Mouse (Mus musculus): ENCODE data around the gene Med8. TPM values are rescaled to one million over a fixed set of nuclear protein-coding genes. Genes with fewer than 3 reads are reported as not detected.

Med8 gene
- polyA plus RNA-seq, 1 experiment from 2014 or later, result 94.1 TPM

DNA sequence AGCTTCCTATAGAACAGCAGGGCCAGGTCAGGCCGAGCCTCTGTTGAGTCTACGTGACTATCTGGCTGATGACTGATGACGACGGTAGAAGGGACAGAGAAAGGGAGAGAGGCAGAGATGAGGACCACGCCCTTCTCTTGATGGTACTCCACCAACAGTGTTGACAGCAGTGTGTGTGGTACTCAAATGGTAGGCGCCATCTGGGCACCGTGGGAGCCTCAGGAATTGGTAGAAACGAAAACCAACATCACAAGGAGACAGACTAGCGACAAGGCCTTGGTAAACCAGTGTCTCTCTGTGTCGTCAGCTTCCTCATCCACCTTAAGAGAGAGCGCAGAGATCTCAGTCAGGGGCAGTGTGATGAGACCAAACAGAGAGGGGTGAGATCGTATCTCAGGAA, 41.6 kb upstream of the Med8 start:
- no peak for ATAC-seq (ENCODE audit: insufficient read depth)
- Histone ChIP-seq H3K4me3 (ENCODE audit: low read depth, low read length) (no peak overlapping the region), H3K9me3 (ENCODE audit: low read depth, low read length) (no peaks in the 10 kb centered on the region), H3K36me3 (ENCODE audit: insufficient read depth) (peaks cover 85% of the 10 kb centered on the region), H3K9ac (no peak overlapping the region), H3K27me3 (ENCODE audit: insufficient read depth, low read length) (no peaks in the 10 kb centered on the region), H3K4me1 (ENCODE audit: insufficient read depth) (no peaks in the 10 kb centered on the region), H3K27ac (ENCODE audit: low read depth) (no peak overlapping the region), H3K4me2 (no peak overlapping the region)
- DNase-seq, result no peak
- no peak for TF ChIP-seq CTCF (IDR thresholded peaks at IDR 0.05; ENCODE audit: low read depth)
- WGBS, result 84% methylated on average over 12 of the region's 12 CpGs

DNA sequence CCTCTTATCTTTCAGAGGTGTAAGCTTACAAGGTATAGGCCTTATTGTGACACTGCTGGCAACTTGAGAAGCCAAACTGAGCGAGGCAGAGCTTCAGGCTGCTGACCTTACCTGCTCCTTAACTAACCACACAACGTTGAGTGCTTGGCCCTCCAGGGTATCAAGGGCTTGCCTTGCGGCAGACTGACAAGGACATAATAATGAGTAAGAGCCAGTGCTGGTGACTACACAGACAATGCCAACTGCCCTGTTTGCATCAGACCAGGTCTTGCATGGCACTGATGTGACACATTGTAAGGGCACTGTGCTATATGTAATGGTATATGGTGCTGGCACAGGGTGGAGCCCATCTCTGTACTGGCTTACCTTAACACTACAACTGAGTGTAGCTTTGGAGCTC, 40.5 kb upstream of the Med8 start:
- Histone ChIP-seq H3K4me3 (ENCODE audit: low read depth, low read length) (no peak overlapping the region), H3K27ac (ENCODE audit: low read depth) (no peak overlapping the region), H3K9me3 (ENCODE audit: low read depth, low read length) (no peaks in the 10 kb centered on the region), H3K4me1 (ENCODE audit: insufficient read depth) (no peaks in the 10 kb centered on the region), H3K9ac (no peak overlapping the region), H3K4me2 (no peak overlapping the region), H3K36me3 (ENCODE audit: insufficient read depth) (peaks cover 85% of the 10 kb centered on the region), H3K27me3 (ENCODE audit: insufficient read depth, low read length) (no peaks in the 10 kb centered on the region)
- 72% methylated on average over 3 of the region's 3 CpGs for WGBS
- DNase-seq, result no peak
- no peak for TF ChIP-seq CTCF (IDR thresholded peaks at IDR 0.05; ENCODE audit: low read depth)
- no peak for ATAC-seq (ENCODE audit: insufficient read depth)

DNA sequence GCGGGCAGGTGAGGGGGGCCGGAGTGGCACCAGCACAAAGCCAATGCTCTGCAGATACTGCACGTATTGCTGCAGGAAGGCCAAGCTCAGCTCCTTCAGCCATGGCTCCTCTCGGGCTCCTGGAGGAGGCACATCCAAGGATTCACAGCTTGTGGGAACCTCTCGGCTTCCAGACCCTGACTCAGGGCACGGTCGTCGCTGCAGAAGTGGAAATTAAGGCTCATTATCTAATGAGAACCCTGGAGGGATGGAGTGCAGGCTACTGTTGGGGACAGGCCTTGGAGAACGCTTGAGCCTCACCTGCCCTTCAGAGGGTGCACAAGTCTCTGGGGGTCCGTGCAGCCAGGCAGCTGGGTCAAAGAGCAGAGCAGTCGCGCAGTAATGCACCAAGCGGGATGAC, 37.3 kb upstream of the Med8 start:
- H3K4me2 ChIP-seq, result no peak overlapping the region
- H3K27me3 ChIP-seq (ENCODE audit: insufficient read depth, low read length), result no peaks in the 10 kb centered on the region
- H3K9me3 ChIP-seq (ENCODE audit: low read depth, low read length), result no peaks in the 10 kb centered on the region
- DNase-seq, result no peak
- H3K36me3 ChIP-seq (ENCODE audit: insufficient read depth), result peaks cover 90% of the 10 kb centered on the region
- no peak overlapping the region for H3K9ac ChIP-seq
- 87% methylated on average over 13 of the region's 13 CpGs for WGBS
- ATAC-seq (ENCODE audit: insufficient read depth), result no peak
- no peak overlapping the region for H3K4me3 ChIP-seq (ENCODE audit: low read depth, low read length)
- H3K27ac ChIP-seq (ENCODE audit: low read depth), result no peak overlapping the region
- H3K4me1 ChIP-seq (ENCODE audit: insufficient read depth), result no peaks in the 10 kb centered on the region
- no peak for TF ChIP-seq CTCF (IDR thresholded peaks at IDR 0.05; ENCODE audit: low read depth)

DNA sequence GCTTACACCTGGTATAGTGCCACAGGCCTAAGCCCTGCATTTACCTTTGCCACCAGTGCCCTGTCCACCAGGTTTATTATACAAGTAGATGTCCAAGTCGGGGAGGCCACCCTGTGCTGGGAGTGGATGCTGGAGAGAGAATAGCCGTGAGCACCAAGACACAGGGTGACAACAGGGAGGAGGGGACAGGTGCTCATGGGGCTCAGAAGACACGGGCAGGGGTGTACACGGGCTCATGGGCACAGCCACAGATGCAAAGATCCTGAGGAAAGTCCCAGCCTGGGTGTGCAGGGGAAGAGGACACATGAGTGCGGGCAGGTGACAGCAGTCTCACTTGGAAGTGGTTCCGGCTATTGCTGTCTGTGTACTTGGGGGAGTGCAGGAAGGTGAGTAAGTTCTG, 33.1 kb upstream of the Med8 start:
- WGBS, result 93% methylated on average over 6 of the region's 6 CpGs

DNA sequence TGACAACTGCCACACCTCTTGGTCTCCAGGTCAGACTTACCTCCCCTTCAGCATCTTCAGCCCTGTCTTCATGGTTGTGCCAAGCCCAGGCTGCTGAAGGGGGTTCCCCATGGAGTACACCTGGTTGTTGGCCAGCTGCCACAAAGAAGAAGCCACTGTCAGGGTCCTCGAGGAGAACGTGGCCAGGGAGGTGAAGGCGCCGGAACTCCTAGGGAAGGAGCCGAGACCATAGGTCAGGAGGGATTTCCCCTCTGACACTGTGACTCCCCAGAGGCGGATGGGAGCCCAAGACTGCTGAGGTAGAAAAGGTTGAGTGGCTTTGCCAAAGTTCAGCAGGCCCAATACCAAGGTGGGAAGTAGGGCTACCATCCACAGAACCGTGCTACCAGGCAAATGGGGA, 25.9 kb upstream of the Med8 start:
- DNase-seq, result no peak
- Histone ChIP-seq H3K4me3 (ENCODE audit: low read depth, low read length) (no peak overlapping the region), H3K4me2 (no peak overlapping the region), H3K9ac (no peak overlapping the region), H3K27me3 (ENCODE audit: insufficient read depth, low read length) (no peaks in the 10 kb centered on the region), H3K9me3 (ENCODE audit: low read depth, low read length) (no peaks in the 10 kb centered on the region), H3K27ac (ENCODE audit: low read depth) (no peak overlapping the region), H3K36me3 (ENCODE audit: insufficient read depth) (peaks cover 89% of the 10 kb centered on the region), H3K4me1 (ENCODE audit: insufficient read depth) (no peaks in the 10 kb centered on the region)
- no peak for ATAC-seq (ENCODE audit: insufficient read depth)
- no peak for TF ChIP-seq CTCF (IDR thresholded peaks at IDR 0.05; ENCODE audit: low read depth)
- WGBS, result 92% methylated on average over 7 of the region's 7 CpGs

More for the DNA sequence above, 33.1 kb upstream of the Med8 start:
- no peak for DNase-seq
- ATAC-seq (ENCODE audit: insufficient read depth), result no peak
- no peak overlapping the region for H3K4me2 ChIP-seq
- H3K27ac ChIP-seq (ENCODE audit: low read depth), result no peak overlapping the region
- no peak for TF ChIP-seq CTCF (IDR thresholded peaks at IDR 0.05; ENCODE audit: low read depth)
- no peaks in the 10 kb centered on the region for H3K4me1 ChIP-seq (ENCODE audit: insufficient read depth)
- H3K4me3 ChIP-seq (ENCODE audit: low read depth, low read length), result no peak overlapping the region
- no peaks in the 10 kb centered on the region for H3K9me3 ChIP-seq (ENCODE audit: low read depth, low read length)
- no peaks in the 10 kb centered on the region for H3K27me3 ChIP-seq (ENCODE audit: insufficient read depth, low read length)
- peaks cover 91% of the 10 kb centered on the region for H3K36me3 ChIP-seq (ENCODE audit: insufficient read depth)
- H3K9ac ChIP-seq, result no peak overlapping the region

DNA sequence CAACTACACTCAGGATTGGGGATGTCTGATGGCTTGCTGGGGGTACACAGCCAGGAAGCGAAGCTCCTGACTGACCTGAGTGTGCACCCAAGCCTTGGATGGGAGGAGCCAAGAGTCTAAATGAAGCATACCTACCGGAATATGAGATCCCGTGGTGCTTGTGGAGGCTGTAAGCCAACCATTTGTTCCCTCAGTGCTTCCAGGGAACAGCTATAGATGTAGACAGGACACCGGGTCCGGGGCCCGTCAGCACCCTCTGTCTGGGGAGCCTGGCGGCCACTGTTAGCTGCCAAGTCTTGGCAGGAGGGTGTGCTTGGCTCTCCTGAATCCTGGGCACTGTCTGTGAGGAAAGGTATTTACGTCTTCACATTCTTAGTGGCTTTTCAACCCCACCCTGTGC, 21.8 kb upstream of the Med8 start:
- Histone ChIP-seq H3K9me3 (ENCODE audit: low read depth, low read length) (no peaks in the 10 kb centered on the region), H3K4me3 (ENCODE audit: low read depth, low read length) (no peak overlapping the region), H3K27me3 (ENCODE audit: insufficient read depth, low read length) (no peaks in the 10 kb centered on the region), H3K4me1 (ENCODE audit: insufficient read depth) (no peaks in the 10 kb centered on the region), H3K27ac (ENCODE audit: low read depth) (no peak overlapping the region), H3K36me3 (ENCODE audit: insufficient read depth) (peaks cover 99% of the 10 kb centered on the region), H3K4me2 (no peak overlapping the region), H3K9ac (no peak overlapping the region)
- no peak for DNase-seq
- no peak for ATAC-seq (ENCODE audit: insufficient read depth)
- no peak for TF ChIP-seq CTCF (IDR thresholded peaks at IDR 0.05; ENCODE audit: low read depth)
- WGBS, result 89% methylated on average over 8 of the region's 8 CpGs

DNA sequence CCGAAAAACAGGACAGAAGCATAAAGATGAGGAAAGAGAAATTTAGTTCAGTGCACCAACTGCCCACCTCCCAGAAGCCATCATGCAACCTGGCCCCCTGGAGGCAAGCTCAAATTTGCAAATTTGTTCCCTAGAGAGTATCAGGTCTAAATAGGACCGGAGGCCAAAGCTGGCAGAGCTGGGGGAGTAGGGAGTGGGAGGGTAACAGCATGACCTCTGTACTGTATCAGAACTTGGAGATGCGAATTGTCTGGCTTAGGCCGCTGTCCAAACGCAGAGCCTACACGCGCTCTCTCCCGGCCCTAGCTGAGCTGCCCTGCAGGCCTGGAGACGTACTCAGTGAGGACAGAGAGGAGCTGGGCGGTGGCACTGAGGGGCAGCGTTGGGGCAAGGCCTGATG, 19.0 kb upstream of the Med8 start:
- H3K4me3 ChIP-seq (ENCODE audit: low read depth, low read length), result no peak overlapping the region
- no peaks in the 10 kb centered on the region for H3K27me3 ChIP-seq (ENCODE audit: insufficient read depth, low read length)
- H3K4me1 ChIP-seq (ENCODE audit: insufficient read depth), result no peaks in the 10 kb centered on the region
- DNase-seq (no peak), ATAC-seq (ENCODE audit: insufficient read depth) (no peak)
- H3K36me3 ChIP-seq (ENCODE audit: insufficient read depth), result peaks cover 90% of the 10 kb centered on the region
- no peaks in the 10 kb centered on the region for H3K9me3 ChIP-seq (ENCODE audit: low read depth, low read length)
- H3K9ac ChIP-seq, result no peak overlapping the region
- no peak overlapping the region for H3K4me2 ChIP-seq
- 94% methylated on average over 11 of the region's 11 CpGs for WGBS
- H3K27ac ChIP-seq (ENCODE audit: low read depth), result no peak overlapping the region
- TF ChIP-seq CTCF (IDR thresholded peaks at IDR 0.05; ENCODE audit: low read depth), result no peak

DNA sequence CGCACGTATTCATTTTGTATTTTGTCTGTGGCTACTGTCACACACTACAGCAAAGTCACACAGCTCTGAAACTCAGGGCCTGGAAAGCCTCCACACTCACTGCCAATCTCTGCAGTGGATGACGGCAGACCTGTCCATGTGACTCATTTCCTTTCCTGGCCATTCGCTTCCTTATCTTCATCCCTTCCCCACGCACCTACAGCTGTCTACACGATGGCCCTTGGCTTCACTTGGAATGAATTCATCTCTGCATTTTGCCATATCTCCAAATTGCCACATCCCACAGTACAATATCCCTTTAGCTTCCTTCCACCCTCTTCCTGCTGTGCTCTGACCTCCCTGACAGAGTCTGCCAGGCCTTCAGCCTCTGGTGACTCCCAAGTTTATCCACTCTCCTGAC, 14.6 kb upstream of the Med8 start:
- TF ChIP-seq CTCF (IDR thresholded peaks at IDR 0.05; ENCODE audit: low read depth), result no peak
- Histone ChIP-seq H3K4me2 (no peak overlapping the region), H3K4me3 (ENCODE audit: low read depth, low read length) (no peak overlapping the region), H3K27me3 (ENCODE audit: insufficient read depth, low read length) (no peaks in the 10 kb centered on the region), H3K4me1 (ENCODE audit: insufficient read depth) (no peaks in the 10 kb centered on the region), H3K9me3 (ENCODE audit: low read depth, low read length) (no peaks in the 10 kb centered on the region), H3K9ac (no peak overlapping the region), H3K27ac (ENCODE audit: low read depth) (no peak overlapping the region), H3K36me3 (ENCODE audit: insufficient read depth) (peaks cover 79% of the 10 kb centered on the region)
- 84% methylated on average over 6 of the region's 6 CpGs for WGBS
- ATAC-seq (ENCODE audit: insufficient read depth), result no peak
- no peak for DNase-seq

All from lung, embryonic 14.5 days (tissue).